Mouse (Mus musculus) CH12.LX (cell line): Measurements from ENCODE around the gene Apobec4.

Source experiments
- CTCF ChIP-seq, 2 experiments: IDR thresholded peaks in 1 of 2; conservative IDR thresholded peaks in 1 of 2; 2 replicates each; pipeline ENCODE4 v1.5.1; 2011 to 2012; ENCODE audit warnings: low read depth in 2 of 2, low read length in 2 of 2, improper control_type of control experiment in 1 of 2, inconsistent platforms in 1 of 2, mild to moderate bottlenecking in 1 of 2, moderate library complexity in 1 of 2
- ETS1 ChIP-seq: conservative IDR thresholded peaks from 2 replicates; pipeline ENCODE4 v1.6.1; 2012; ENCODE audit warnings: low read depth, mild to moderate bottlenecking, inconsistent platforms, low read length, improper control_type of control experiment, moderate library complexity
- MYC ChIP-seq: IDR thresholded peaks from 2 replicates; pipeline ENCODE4 v1.6.1; 2011; ENCODE audit warnings: low read depth, mild to moderate bottlenecking, improper control_type of control experiment, low read length
- SMC3 ChIP-seq: IDR thresholded peaks from 2 replicates; pipeline ENCODE4 v1.6.1; 2011; ENCODE audit warnings: low read depth, low read length, improper control_type of control experiment
- TBP ChIP-seq: conservative IDR thresholded peaks from 2 replicates; pipeline ENCODE4 v1.6.1; 2011; ENCODE audit warnings: low read depth, low read length, improper control_type of control experiment
- TCF12 ChIP-seq: IDR thresholded peaks from 2 replicates; pipeline ENCODE4 v1.6.1; 2014; ENCODE audit warnings: low read depth, mild to moderate bottlenecking, inconsistent platforms, low read length, improper control_type of control experiment
- UBTF ChIP-seq: IDR thresholded peaks from 2 replicates; pipeline ENCODE4 v1.6.1; 2012; ENCODE audit warnings: low read depth, mild to moderate bottlenecking, inconsistent platforms, low read length, improper control_type of control experiment, moderate library complexity

GRCm38 (mm10) chr1:152791269-152791668 is 40.9 kb downstream of the Apobec4 start:
- TF ChIP-seq TBP = no peak
- no peak for TF ChIP-seq CTCF (conservative IDR thresholded peaks at IDR 0.05 in 1 of 2, IDR thresholded peaks at IDR 0.05 in 1 of 2; ENCODE audit: low read depth in 2 of 2, low read length in 2 of 2)
- no peak for TF ChIP-seq UBTF
- TF ChIP-seq MYC = no peak
- no peak for TF ChIP-seq ETS1
- TF ChIP-seq TCF12 = no peak
- no peak for TF ChIP-seq SMC3
